Mouse (Mus musculus) forebrain, embryonic 14.5 days (tissue): ENCODE results near the gene Fam72a. TPM values are rescaled to one million over a fixed set of nuclear protein-coding genes. Genes with fewer than 3 reads are reported as not detected.
A peak's percentile ranks its signal among the peaks of the same experiment; 100 is the strongest.

ENCODE experiments used
- ATAC-seq: fragments of 200-750 bp; cut with Nextera tagmentation; 2 replicates; pipeline ENCODE4 v1.8.0; 2017; ENCODE audit warnings: mild to moderate bottlenecking, moderate library complexity
- DNase-seq: peaks from one replicate; pipeline ENCODE4 v3.0.0-alpha.2; 2015; ENCODE audit warnings: low spot score
- H3K27ac ChIP-seq: fragments of 300-500 bp; sonication (generic); 2 replicates; pipeline ENCODE4 v1.5.1; 2014; ENCODE audit warnings: low read depth, mild to moderate bottlenecking, control low read depth, low read length, moderate library complexity
- H3K27me3 ChIP-seq: fragments of 300-500 bp; sonication (generic); replicated peaks from 2 replicates; pipeline ENCODE4 v1.6.1; 2014; ENCODE audit warnings: low read length, control low read depth, mixed read lengths; ENCODE audit not compliant: control insufficient read depth, insufficient read depth
- H3K36me3 ChIP-seq: fragments of 300-500 bp; sonication (generic); 2 replicates; pipeline ENCODE4 v1.6.1; 2014; ENCODE audit warnings: low read length, control low read depth; ENCODE audit not compliant: control insufficient read depth, insufficient read depth
- H3K4me1 ChIP-seq: fragments of 300-500 bp; sonication (generic); 2 replicates; pipeline ENCODE4 v1.6.1; 2014; ENCODE audit warnings: antibody characterized with exemption, low read length, control low read depth; ENCODE audit not compliant: control insufficient read depth, insufficient read depth
- H3K4me2 ChIP-seq: fragments of 300-500 bp; sonication (generic); 2 replicates; pipeline ENCODE4 v1.6.1; 2014; ENCODE audit warnings: mild to moderate bottlenecking, control low read depth, low read length
- H3K4me3 ChIP-seq: fragments of 300-500 bp; sonication (generic); 2 replicates; pipeline ENCODE4 v1.5.1; 2014; ENCODE audit warnings: low read depth, low read length, control low read depth
- H3K9ac ChIP-seq: fragments of 300-500 bp; sonication (generic); 2 replicates; pipeline ENCODE4 v1.6.1; 2014; ENCODE audit warnings: mild to moderate bottlenecking, low read length, control low read depth, moderate library complexity
- H3K9me3 ChIP-seq: fragments of 300-500 bp; sonication (generic); replicated peaks from 2 replicates; pipeline ENCODE4 v1.6.1; 2016; ENCODE audit warnings: low read length, control low read depth, mixed read lengths; ENCODE audit not compliant: control insufficient read depth
- WGBS: fragments of 180-500 bp; shearing (Covaris S2); extraction: QIAGEN DNeasy Blood & Tissue Kit; methylation state at CpG from one replicate; pipeline ENCODE4 v1.1.7; 2014; 5-methylcytosine and 5-hydroxymethylcytosine counted together
- polyA plus RNA-seq: library from polyadenylated mRNA; unstranded; fragments of >200 nt; fragmentation: Nextera tagmentation; extraction: Ambion mirVana; gene quantifications from 2 replicates; pipeline ENCODE4 v1.2.1, GENCODE M21; 2014

Fam72a gene
- polyA plus RNA-seq, 1 experiment from 2014 or later, result 2.7 TPM

- ATAC-seq, result no peak
- Histone ChIP-seq H3K4me3 (no peak overlapping the region), H3K27me3 (no peaks in the 10 kb centered on the region), H3K4me2 (no peak overlapping the region), H3K9me3 (no peaks in the 10 kb centered on the region), H3K9ac (no peak overlapping the region), H3K27ac (no peak overlapping the region), H3K4me1 (no peaks in the 10 kb centered on the region), H3K36me3 (0 out of 2 replicates have a peak, but pooled peaks cover 9% of the 10 kb centered on the region)
- DNase-seq, result no peak
- 63% methylated on average over 3 of the region's 3 CpGs for WGBS
Observed at GRCm38 (mm10) chr1:131541431-131541830, 13.7 kb downstream of the Fam72a start.

GRCm38 (mm10) chr1:131541903-131542302, 14.2 kb downstream of the Fam72a start:
- H3K36me3 ChIP-seq, result 0 out of 2 replicates have a peak, but pooled peaks cover 9% of the 10 kb centered on the region
- no peak overlapping the region for H3K4me3 ChIP-seq
- H3K27ac ChIP-seq, result no peak overlapping the region
- no peak overlapping the region for H3K4me2 ChIP-seq
- 93% methylated on average over 5 of the region's 5 CpGs for WGBS
- H3K9me3 ChIP-seq, result no peaks in the 10 kb centered on the region
- no peaks in the 10 kb centered on the region for H3K4me1 ChIP-seq
- H3K9ac ChIP-seq, result no peak overlapping the region
- no peaks in the 10 kb centered on the region for H3K27me3 ChIP-seq
- DNase-seq (no peak), ATAC-seq (no peak)

DNA sequence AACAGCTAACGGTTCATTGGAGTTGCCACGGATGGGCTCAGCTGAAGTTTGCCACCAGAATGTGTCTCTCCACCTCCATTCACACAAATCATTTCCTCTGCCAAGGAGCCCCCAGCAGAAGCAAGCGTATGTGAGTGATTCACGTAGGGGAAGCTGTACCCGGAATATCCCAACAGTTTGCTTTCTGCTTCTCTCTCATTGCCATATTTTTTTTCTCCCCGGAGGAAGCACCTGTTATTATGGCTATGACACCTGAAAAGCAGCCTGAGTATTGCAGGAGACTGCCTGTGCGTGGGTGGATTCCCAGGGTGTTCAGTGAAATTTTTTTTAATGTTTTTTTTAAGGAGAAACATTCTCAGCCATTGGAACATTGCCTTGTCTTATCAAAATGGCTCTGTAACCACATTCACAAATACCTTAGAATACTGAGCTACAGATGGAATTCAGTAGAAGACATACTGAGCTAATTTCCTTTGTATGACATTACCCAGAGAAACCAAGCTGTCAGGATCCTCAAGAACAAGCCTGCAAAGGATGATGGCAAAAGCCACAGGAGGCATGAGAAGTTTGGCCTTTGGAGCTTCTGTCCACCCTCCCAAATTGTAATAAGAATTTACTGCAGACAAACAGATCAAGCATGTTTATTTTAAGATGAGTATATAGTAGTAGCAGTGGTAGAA, 16.3 kb downstream of the Fam72a start:
- no peak for ATAC-seq
- WGBS, result 81% methylated on average over 7 of the region's 7 CpGs
- no peak for DNase-seq

DNA sequence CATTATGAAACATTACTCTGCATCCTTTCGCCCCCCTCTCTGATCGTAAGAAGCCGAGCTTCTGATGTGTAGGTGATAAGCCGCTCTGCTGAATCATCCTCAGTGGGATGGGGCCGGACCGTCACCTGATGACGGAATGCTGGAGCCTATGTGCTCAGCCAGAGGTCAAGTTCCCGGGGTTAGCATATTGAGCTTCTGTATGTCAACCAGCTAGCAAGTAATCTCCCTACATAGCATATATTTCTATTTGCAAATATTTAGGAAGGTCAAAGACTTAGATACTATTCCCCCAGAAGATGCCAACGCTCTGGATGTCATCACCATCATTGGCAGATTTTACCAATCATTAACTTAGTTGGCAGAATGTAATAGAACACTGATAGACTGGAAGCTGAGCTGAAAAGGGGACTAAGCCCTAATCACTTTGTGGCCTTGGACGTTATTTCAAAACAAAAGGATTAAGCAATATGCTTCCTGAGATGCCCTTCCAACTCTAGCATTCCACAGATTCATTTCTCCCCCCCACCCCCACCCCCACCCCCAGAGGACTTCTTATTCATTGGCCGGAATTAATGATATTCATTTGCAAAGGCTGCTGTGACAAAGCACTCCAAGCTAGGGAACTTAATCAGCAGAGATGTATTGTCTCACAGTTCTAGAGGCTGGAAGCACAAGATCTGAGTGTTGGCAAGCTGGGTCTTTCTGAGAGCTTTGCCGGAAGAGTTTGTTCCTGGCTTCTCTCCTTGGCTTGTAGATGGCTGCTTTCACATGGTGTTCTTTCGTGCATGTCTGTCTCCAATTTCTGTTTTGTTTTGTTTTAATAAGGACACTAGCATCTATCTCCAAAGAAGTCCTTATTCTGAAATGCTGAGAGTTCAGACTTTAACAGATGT, 19.3 kb downstream of the Fam72a start:
- no peak for DNase-seq
- Histone ChIP-seq H3K4me1 (no peaks in the 10 kb centered on the region), H3K4me2 (no peak overlapping the region), H3K27me3 (no peaks in the 10 kb centered on the region), H3K4me3 (no peak overlapping the region), H3K9ac (no peak overlapping the region), H3K9me3 (no peaks in the 10 kb centered on the region), H3K36me3 (no peaks in the 10 kb centered on the region), H3K27ac (no peak overlapping the region)
- ATAC-seq, result no peak
- 72% methylated on average over 13 of the region's 13 CpGs for WGBS

More for the DNA sequence above, 16.3 kb downstream of the Fam72a start:
- Histone ChIP-seq H3K9me3 (no peaks in the 10 kb centered on the region), H3K9ac (no peak overlapping the region), H3K4me3 (no peak overlapping the region), H3K4me1 (no peaks in the 10 kb centered on the region), H3K27ac (no peak overlapping the region), H3K4me2 (no peak overlapping the region), H3K36me3 (0 out of 2 replicates have a peak, but pooled peaks cover 5% of the 10 kb centered on the region), H3K27me3 (no peaks in the 10 kb centered on the region)

DNA sequence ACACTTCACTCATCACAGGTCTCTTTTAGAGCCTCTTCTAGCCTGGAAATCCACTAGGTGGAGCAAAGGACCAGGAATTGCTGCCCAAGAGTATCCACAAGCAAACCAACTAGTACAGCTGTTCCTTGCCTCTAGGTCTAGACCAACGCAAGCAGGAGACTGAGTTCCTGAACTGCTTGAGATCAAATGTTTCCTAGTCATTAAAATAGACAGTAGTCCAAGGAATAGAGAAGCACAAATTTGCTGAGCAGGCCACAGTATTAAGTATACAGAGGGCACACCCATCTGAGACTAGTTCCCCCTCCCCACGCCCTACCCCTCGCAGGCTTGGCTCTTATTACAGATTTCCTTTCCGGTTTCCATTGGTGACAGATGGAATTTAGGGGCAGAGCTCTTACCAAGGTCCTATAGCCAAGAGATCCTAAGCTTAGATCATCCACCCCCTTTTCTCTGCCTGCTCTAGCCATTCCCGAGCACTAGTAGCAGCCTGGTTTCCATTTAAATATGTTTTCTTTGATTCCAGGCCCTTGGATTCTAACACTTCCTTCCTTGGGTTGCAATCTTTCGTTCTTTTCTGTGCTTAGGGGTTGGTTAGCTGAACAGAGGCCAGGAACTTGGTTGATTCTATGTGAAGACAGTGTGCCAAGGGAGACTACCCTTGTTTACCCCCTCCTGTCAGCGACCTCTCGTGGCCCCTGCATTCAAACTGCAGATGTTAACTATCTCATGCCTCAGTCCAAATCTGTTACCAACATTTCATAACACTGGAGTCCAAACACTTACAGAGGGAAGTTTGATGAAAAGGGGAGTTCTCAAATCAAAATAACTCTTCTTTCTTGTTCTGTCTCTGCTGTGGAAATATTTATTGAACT, 21.0 kb downstream of the Fam72a start:
- H3K4me2 ChIP-seq, result no peak overlapping the region
- ATAC-seq (no peak), DNase-seq (peak; percentile 43)
- H3K27ac ChIP-seq, result no peak overlapping the region
- H3K4me1 ChIP-seq, result no peaks in the 10 kb centered on the region
- no peaks in the 10 kb centered on the region for H3K36me3 ChIP-seq
- H3K9me3 ChIP-seq, result no peaks in the 10 kb centered on the region
- H3K27me3 ChIP-seq, result no peaks in the 10 kb centered on the region
- no peak overlapping the region for H3K9ac ChIP-seq
- 66% methylated on average over 8 of the region's 8 CpGs for WGBS
- H3K4me3 ChIP-seq, result no peak overlapping the region

GRCm38 (mm10) chr1:131551956-131552355, 24.3 kb downstream of the Fam72a start:
- Histone ChIP-seq H3K4me1 (peaks cover 4% of the 10 kb centered on the region; the same call in 1 of the 2 replicates), H3K4me3 (no peak overlapping the region), H3K9me3 (no peaks in the 10 kb centered on the region), H3K27me3 (no peaks in the 10 kb centered on the region), H3K27ac (no peak overlapping the region), H3K4me2 (no peak overlapping the region), H3K9ac (no peak overlapping the region), H3K36me3 (no peaks in the 10 kb centered on the region)
- DNase-seq, result no peak
- 88% methylated on average over 2 of the region's 2 CpGs for WGBS
- ATAC-seq, result no peak

DNA sequence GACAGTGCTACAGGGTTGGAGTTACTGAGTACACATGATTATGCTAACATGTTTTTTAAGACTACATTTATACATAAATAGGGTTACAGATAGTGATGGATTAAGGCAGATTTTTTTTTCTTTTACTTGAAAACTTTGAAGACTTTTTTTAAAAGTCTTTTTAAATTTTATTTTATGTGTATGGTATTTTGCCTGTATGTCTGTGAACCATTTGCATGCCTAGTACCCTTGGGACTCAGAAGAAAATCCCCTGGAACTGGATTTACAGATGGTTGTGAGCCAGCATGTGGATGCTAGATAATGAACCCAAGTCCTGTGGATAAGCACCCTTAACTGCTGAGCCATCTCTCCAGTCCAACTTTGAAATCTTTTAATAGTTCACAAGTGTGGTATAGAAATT, 25.7 kb downstream of the Fam72a start:
- Histone ChIP-seq H3K4me1 (peaks cover 4% of the 10 kb centered on the region; the same call in 1 of the 2 replicates), H3K9me3 (no peaks in the 10 kb centered on the region), H3K27me3 (no peaks in the 10 kb centered on the region), H3K36me3 (no peaks in the 10 kb centered on the region), H3K9ac (no peak overlapping the region), H3K4me3 (no peak overlapping the region), H3K4me2 (no peak overlapping the region), H3K27ac (no peak overlapping the region)
- no peak for ATAC-seq
- DNase-seq, result no peak

DNA sequence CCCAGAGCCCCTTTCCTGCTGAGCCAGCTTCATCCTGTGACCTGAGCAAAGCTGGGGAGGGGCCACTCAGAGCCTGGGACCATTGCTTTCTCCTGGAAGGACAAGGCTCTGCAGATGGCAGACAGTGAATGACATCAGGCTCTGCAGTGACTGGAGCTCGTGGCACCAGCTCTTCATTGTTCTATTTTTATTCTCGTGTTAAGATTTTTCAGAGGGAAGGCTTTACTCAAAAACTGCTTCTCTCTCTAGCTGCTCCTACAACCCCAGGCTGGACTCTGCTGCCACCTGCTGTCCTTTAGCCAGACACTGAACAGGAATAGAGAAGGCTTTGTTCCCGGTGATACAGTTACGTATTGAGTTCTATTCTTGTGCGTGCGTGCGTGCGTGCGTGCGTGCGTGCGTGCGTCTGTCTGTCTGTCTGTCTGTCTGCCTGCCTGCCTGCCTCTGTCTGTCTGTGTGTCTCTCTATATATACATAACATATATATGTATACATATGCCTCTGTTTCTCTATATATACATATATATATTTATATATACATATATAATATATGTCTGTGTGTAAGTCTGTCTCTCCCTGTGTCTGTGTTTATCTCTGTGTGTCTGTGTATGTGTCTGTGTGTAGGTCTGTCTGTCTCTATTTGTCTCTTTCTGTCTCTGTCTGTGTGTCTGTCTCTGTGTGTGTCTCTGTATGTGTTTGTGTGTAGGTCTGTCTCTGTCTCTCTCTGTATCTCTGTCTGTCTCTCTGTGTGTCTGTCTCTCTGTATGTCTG, 27.5 kb downstream of the Fam72a start:
- Histone ChIP-seq H3K27ac (peak overlapping the region; percentile 59; the same call in 1 of the 2 replicates), H3K4me1 (peaks cover 4% of the 10 kb centered on the region; the same call in 1 of the 2 replicates), H3K36me3 (no peaks in the 10 kb centered on the region), H3K9me3 (no peaks in the 10 kb centered on the region), H3K4me3 (no peak overlapping the region), H3K4me2 (peak overlapping the region; percentile 36), H3K27me3 (no peaks in the 10 kb centered on the region), H3K9ac (peak overlapping the region; percentile 58)
- 2% methylated on average over 13 of the region's 13 CpGs for WGBS
- DNase-seq (peak; percentile 96), ATAC-seq (peak; percentile 99)
